Mouse (Mus musculus) liver, embryonic 11.5 days (tissue): ENCODE results near the gene Rbfox2. TPM values are rescaled to one million over a fixed set of nuclear protein-coding genes. Genes with fewer than 3 reads are reported as not detected.
A peak's percentile ranks its signal among the peaks of the same experiment; 100 is the strongest.

Experiments
- ATAC-seq: fragments of 200-750 bp; cut with Nextera tagmentation; replicated peaks from 2 replicates; pipeline ENCODE4 v1.8.0; 2017; ENCODE audit warnings: moderate number of reproducible peaks, mild to moderate bottlenecking, moderate TSS enrichment, moderate library complexity; ENCODE audit not compliant: low FRiP score
- DNase-seq: peaks from one replicate; pipeline ENCODE4 v3.0.0-alpha.2; 2017; ENCODE audit warnings: low spot score
- H3K27ac ChIP-seq: fragments of 300-500 bp; sonication (generic); 2 replicates; pipeline ENCODE4 v1.5.1; 2014; ENCODE audit warnings: mild to moderate bottlenecking, low read depth, low read length, control low read depth
- H3K27me3 ChIP-seq: fragments of 300-500 bp; sonication (generic); replicated peaks from 2 replicates; pipeline ENCODE4 v1.6.1; 2014; ENCODE audit warnings: low read length, mixed read lengths; ENCODE audit not compliant: control insufficient read depth, insufficient read depth
- H3K36me3 ChIP-seq: fragments of 300-500 bp; sonication (generic); 2 replicates; pipeline ENCODE4 v1.6.1; 2014; ENCODE audit warnings: mild to moderate bottlenecking, low read length, moderate library complexity, mixed read lengths; ENCODE audit not compliant: control insufficient read depth, insufficient read depth
- H3K4me1 ChIP-seq: fragments of 300-500 bp; sonication (generic); replicated peaks from 2 replicates; pipeline ENCODE4 v1.6.1; 2014; ENCODE audit warnings: low read length, mixed read lengths; ENCODE audit not compliant: control insufficient read depth, insufficient read depth
- H3K4me2 ChIP-seq: fragments of 300-500 bp; sonication (generic); 2 replicates; pipeline ENCODE4 v1.6.1; 2014; ENCODE audit warnings: mild to moderate bottlenecking, control low read depth, moderate library complexity
- H3K4me3 ChIP-seq: fragments of 300-500 bp; sonication (generic); 2 replicates; pipeline ENCODE4 v1.5.1; 2014; ENCODE audit warnings: low read depth, low read length, control low read depth
- H3K9ac ChIP-seq: fragments of 300-500 bp; sonication (generic); 2 replicates; pipeline ENCODE4 v1.6.1; 2014; ENCODE audit warnings: low read depth, low read length, control low read depth
- H3K9me3 ChIP-seq: fragments of 300-500 bp; sonication (generic); 2 replicates; pipeline ENCODE4 v1.6.1; 2016; ENCODE audit warnings: low read length, inconsistent platforms, mixed read lengths; ENCODE audit not compliant: control insufficient read depth
- WGBS: fragments of 180-500 bp; shearing (Covaris S2); extraction: QIAGEN DNeasy Blood & Tissue Kit; methylation state at CpG from one replicate; pipeline ENCODE4 v1.1.7; 2014; 5-methylcytosine and 5-hydroxymethylcytosine counted together
- polyA plus RNA-seq: library from polyadenylated mRNA; unstranded; fragments of >200 nt; fragmentation: Nextera tagmentation; extraction: Ambion mirVana; gene quantifications from 2 replicates; pipeline ENCODE4 v1.2.1, GENCODE M21; 2014

The Rbfox2 gene
- polyA plus RNA-seq, 1 experiment from 2014 or later: 26.6 TPM

DNA sequence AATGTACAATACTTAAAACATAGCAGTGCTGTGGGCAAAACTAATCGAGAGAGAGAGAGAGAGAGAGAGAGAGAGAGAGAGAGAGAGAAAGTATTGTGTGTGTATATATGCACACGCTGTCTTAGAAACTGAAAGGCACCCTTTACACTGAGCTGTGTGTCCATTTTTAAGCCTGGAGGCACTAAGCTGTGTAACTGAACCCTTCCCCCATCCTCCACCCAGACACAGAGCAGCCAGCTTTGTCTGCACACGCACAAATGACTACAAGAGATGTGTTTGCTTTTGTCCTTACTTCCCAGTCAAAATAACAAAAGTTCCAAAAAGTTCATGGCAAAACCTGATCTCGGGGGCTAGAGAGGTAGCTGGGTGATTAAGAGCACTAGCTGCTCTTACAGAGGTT lies 80.9 kb downstream of the Rbfox2 start:
- 59% methylated on average over 4 of the region's 4 CpGs for WGBS

DNA sequence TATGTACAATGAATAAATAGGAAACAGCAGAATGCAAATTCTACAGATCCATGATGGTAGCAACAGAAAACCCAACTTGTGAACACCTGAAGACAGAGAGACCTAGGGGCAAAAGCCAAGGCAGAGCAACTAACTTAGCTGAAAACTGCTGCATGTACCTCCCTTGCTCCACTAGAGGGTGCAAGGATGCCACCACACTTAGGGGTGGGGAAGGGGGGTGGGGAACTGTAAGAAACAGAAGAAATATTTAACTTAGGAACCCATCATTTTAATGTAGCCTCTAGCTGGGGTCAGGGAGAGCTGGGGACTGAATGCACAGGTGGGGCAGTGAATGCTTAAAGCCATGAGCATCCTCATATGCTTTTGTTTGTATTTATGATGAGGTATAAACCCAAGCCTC lies 81.5 kb downstream of the Rbfox2 start:
- Histone ChIP-seq H3K9me3 (no peaks in the 10 kb centered on the region), H3K36me3 (no peaks in the 10 kb centered on the region), H3K4me1 (peaks cover 6% of the 10 kb centered on the region; the same call in 1 of the 2 replicates), H3K4me2 (no peak overlapping the region), H3K27me3 (no peaks in the 10 kb centered on the region), H3K4me3 (no peak overlapping the region), H3K9ac (no peak overlapping the region), H3K27ac (no peak overlapping the region)
- ATAC-seq (no peak), DNase-seq (no peak)

More for the DNA sequence above, 80.9 kb downstream of the Rbfox2 start:
- no peaks in the 10 kb centered on the region for H3K27me3 ChIP-seq
- H3K4me3 ChIP-seq: no peak overlapping the region
- ATAC-seq (no peak), DNase-seq (no peak)
- H3K36me3 ChIP-seq: no peaks in the 10 kb centered on the region
- H3K4me1 ChIP-seq: peaks cover under 1% of the 10 kb centered on the region; the same call in 1 of the 2 replicates
- no peaks in the 10 kb centered on the region for H3K9me3 ChIP-seq
- H3K4me2 ChIP-seq: no peak overlapping the region
- no peak overlapping the region for H3K27ac ChIP-seq
- no peak overlapping the region for H3K9ac ChIP-seq

DNA sequence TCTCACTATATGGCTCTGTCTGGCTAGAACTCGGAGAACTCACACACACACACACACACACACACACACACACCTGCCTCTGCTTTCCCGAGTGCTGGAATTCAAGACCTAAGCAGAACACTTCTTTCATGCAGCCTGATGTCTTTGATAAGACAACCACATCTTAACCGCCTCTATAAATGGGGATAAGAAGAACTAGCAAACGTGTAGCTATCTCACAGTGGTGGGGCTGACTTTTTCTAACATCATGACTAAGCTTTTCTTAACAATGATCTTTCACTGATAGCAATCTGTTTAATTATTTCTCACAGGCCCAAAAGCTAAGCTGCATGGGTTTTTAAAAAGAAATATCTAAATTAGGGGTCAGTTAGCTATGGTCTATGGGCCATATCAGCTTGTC lies 86.0 kb downstream of the Rbfox2 start:
- H3K27me3 ChIP-seq: no peaks in the 10 kb centered on the region
- H3K4me3 ChIP-seq: no peak overlapping the region
- no peak overlapping the region for H3K9ac ChIP-seq
- ATAC-seq: no peak
- H3K27ac ChIP-seq: no peak overlapping the region
- no peaks in the 10 kb centered on the region for H3K9me3 ChIP-seq
- H3K36me3 ChIP-seq: no peaks in the 10 kb centered on the region
- no peak overlapping the region for H3K4me2 ChIP-seq
- 53% methylated on average over 4 of the region's 4 CpGs for WGBS
- no peak for DNase-seq
- H3K4me1 ChIP-seq: peaks cover 19% of the 10 kb centered on the region

DNA sequence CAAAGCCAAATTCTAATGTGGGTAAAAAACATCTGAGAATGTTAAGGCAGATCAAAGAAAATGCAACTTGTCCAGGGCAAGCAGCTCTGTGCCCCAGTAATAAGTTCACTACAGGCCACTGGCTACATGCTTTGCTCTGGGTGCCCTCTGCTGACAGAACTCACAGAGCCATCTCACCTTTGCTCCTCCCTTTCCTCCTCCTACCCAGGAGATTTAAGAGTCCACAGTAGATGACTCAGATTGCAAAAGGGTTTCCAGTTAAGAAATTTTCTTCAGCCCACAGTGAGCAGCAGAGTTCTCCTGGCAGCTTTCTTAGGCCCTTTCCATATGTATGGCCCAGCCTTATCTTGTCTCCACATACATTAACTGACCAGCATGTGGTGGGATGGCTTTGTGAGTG lies 86.7 kb downstream of the Rbfox2 start:
- DNase-seq: no peak

DNA sequence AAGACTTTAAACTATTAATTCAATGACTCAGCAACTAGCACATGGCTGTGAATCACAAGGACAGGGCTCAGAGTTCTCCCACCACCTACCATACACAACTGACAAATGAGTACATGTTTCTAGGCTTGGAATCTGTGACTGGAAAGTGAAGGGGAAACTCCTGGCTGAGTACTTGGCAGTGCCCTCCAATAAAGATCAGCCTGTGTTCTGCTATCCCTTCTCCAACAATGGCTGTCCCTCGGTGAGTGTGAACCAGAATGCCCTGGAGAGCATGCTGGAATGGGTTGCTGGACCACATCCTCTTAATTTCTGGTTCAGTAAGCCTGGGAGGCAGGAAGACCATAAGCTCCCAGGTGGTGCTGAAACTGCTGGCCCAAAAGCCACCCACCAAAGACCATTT lies 87.2 kb downstream of the Rbfox2 start:
- WGBS: 78% methylated on average over 1 of the region's 1 CpGs
- Histone ChIP-seq H3K9me3 (no peaks in the 10 kb centered on the region), H3K4me2 (no peak overlapping the region), H3K27me3 (no peaks in the 10 kb centered on the region), H3K4me1 (peaks cover 23% of the 10 kb centered on the region), H3K27ac (no peak overlapping the region), H3K9ac (no peak overlapping the region), H3K36me3 (no peaks in the 10 kb centered on the region), H3K4me3 (no peak overlapping the region)
- DNase-seq (no peak), ATAC-seq (no peak)

More for the DNA sequence above, 86.7 kb downstream of the Rbfox2 start:
- no peaks in the 10 kb centered on the region for H3K36me3 ChIP-seq
- no peaks in the 10 kb centered on the region for H3K27me3 ChIP-seq
- H3K9me3 ChIP-seq: no peaks in the 10 kb centered on the region
- H3K4me3 ChIP-seq: no peak overlapping the region
- H3K9ac ChIP-seq: no peak overlapping the region
- no peak overlapping the region for H3K27ac ChIP-seq
- H3K4me2 ChIP-seq: no peak overlapping the region
- peaks cover 23% of the 10 kb centered on the region for H3K4me1 ChIP-seq
- ATAC-seq: 0 out of 2 replicates have a peak, but pooled peaks have one; percentile 45

DNA sequence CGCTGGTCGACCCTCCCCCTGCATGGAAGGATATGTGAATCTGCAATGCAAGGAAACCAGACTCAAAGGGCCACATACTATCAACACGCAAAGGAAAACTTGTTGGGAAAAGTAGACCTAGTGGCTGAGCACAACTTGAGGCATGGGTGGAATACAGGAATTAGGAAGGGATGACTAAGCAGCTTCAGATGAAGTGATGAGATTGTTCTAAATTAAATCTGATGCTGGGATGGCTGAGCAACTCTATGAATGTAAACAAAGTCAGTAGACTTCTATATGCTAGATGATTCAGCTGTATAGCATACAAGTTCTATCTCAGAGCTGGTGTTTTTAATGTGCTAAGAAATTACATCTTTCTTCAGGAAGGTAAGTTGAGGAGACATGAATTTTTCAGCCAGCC lies 88.8 kb downstream of the Rbfox2 start:
- ATAC-seq (no peak), DNase-seq (no peak)
- Histone ChIP-seq H3K4me1 (peaks cover 30% of the 10 kb centered on the region), H3K27ac (no peak overlapping the region), H3K36me3 (no peaks in the 10 kb centered on the region), H3K27me3 (no peaks in the 10 kb centered on the region), H3K9ac (no peak overlapping the region), H3K4me2 (no peak overlapping the region), H3K4me3 (no peak overlapping the region), H3K9me3 (no peaks in the 10 kb centered on the region)
- 84% methylated on average over 3 of the region's 3 CpGs for WGBS

DNA sequence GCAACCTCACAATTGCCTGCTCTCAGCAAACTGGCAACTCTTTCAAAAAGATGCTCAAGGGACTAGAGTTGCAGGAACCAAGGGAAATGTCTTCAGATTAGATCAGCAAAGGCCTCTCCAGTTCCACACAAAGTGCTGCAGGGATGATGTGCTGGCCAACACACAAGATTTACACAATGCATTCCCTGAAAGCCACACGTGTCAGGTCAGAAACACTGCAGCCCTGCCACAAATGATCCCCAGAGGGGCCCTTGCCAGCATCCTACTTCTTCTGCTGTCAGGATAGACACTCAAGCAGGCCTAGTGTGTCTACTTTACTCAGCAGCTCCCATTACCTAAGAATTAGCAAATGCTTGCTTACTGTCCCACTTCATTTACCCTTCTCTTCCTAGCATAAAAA lies 89.3 kb downstream of the Rbfox2 start:
- Histone ChIP-seq H3K27ac (no peak overlapping the region), H3K9ac (no peak overlapping the region)
- ATAC-seq: no peak

DNA sequence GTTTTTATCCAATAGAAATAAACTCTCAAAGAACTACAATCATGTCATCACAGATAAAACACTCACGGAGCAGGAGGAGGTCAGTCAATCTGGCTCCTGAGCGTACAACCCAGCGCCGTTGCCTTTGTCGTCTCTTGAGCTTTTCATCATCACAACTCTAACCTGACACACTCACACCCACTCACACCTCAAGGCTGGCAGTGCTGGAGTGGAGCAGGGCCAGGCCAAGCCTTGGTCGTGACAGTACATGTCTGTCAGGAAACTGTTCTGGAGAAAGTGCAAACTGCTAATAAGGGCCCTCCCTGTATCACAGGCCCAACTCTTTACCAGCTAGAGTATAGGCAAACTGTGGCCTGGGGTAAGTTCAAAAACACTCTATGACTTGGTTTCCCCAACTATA lies 90.1 kb downstream of the Rbfox2 start:
- DNase-seq: no peak
- Histone ChIP-seq H3K4me3 (no peak overlapping the region), H3K36me3 (no peaks in the 10 kb centered on the region), H3K9me3 (no peaks in the 10 kb centered on the region), H3K4me2 (no peak overlapping the region), H3K4me1 (peaks cover 39% of the 10 kb centered on the region), H3K27ac (no peak overlapping the region), H3K27me3 (no peaks in the 10 kb centered on the region), H3K9ac (no peak overlapping the region)
- no peak for ATAC-seq
- 76% methylated on average over 6 of the region's 6 CpGs for WGBS

More for the DNA sequence above, 89.3 kb downstream of the Rbfox2 start:
- 58% methylated on average over 1 of the region's 1 CpGs for WGBS
- no peaks in the 10 kb centered on the region for H3K27me3 ChIP-seq
- no peaks in the 10 kb centered on the region for H3K9me3 ChIP-seq
- no peaks in the 10 kb centered on the region for H3K36me3 ChIP-seq
- no peak for DNase-seq
- H3K4me1 ChIP-seq: peaks cover 35% of the 10 kb centered on the region
- H3K4me2 ChIP-seq: no peak overlapping the region
- no peak overlapping the region for H3K4me3 ChIP-seq

DNA sequence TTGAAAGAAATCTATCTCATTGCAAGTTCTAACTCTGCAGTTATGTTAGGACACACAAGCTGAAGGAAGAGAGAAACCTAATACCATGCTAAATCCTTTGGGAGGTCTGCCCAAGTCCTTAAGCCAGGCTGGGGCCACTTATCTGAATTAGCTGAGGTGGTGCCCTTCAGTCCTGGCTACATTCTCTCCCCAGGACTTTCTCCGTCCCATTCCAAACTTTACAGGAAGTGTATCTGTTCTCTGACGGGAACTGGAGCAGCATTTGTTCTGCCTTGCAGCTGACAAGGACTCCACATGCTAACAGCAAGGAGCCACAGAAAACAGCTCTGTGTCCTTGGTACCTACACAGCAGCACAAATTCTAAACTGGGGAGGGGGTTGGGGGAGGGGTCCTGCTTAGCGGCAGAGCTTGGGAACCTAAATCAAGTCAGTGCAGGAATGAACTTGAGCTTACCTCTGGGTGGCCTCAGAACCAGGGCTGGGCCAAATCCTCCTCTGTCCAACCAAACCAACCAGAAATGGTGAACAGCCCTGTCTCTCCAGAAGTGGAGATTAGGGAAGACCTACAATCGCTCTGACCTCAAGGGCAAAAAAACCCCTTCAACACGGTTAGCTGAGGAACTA lies 91.5 kb downstream of the Rbfox2 start:
- ATAC-seq (no peak), DNase-seq (no peak)
- Histone ChIP-seq H3K27ac (peak overlapping the region; percentile 59), H3K9ac (no peak overlapping the region), H3K36me3 (no peaks in the 10 kb centered on the region), H3K4me2 (no peak overlapping the region), H3K9me3 (no peaks in the 10 kb centered on the region), H3K4me3 (no peak overlapping the region), H3K27me3 (no peaks in the 10 kb centered on the region), H3K4me1 (peaks cover 33% of the 10 kb centered on the region)
- 21% methylated on average over 5 of the region's 5 CpGs for WGBS
